9 mouse cellular contexts compared by ENCODE assay signal in genomic region chr10:122913393-122913792, GRCm38 (mm10).
DNase-seq lines count a peak whose midpoint lies in the region; ATAC-seq lines count a peak whose summit lies in the region.
"Had no signal": no experiment of that assay in that cellular context is flagged by ENCODE, and none has a peak within 500 bp of the region (broad histone marks: within the 10 kb centered on the region; RNA-seq: fewer than 3 reads in every experiment).

No protein-coding gene starts in this region.

- no peak overlapping the region for H3K4me2 ChIP-seq in kidney, embryonic 15.5 days
- H3K4me2 ChIP-seq in embryonic facial prominence, embryonic 15.5 days (replicated peaks): peak overlapping the region; percentile 31
- no peak overlapping the region for H3K4me2 ChIP-seq in hindbrain, embryonic 15.5 days
- H3K4me2 ChIP-seq in neural tube, embryonic 12.5 days (replicated peaks): no peak overlapping the region; the same call in 1 of the 2 replicates

- DNase-seq in kidney, postnatal 25 days: no peak
- DNase-seq in adipocyte (ENCODE audit: low spot score): no peak
- no peak for DNase-seq in left cerebral cortex, postnatal 10 days (ENCODE audit: extremely low spot score in 1 of 2, low spot score in 2 of 2)

- peaks cover 56% of the 10 kb centered on the region for H3K4me1 ChIP-seq in kidney, embryonic 15.5 days
- H3K4me1 ChIP-seq in embryonic facial prominence, embryonic 15.5 days: peaks cover 64% of the 10 kb centered on the region
- peaks cover 22% of the 10 kb centered on the region for H3K4me1 ChIP-seq in hindbrain, embryonic 15.5 days (replicated peaks)
- H3K4me1 ChIP-seq in neural tube, embryonic 12.5 days: peaks cover 25% of the 10 kb centered on the region

- H3K36me3 ChIP-seq in kidney, embryonic 15.5 days: no peaks in the 10 kb centered on the region
- no peaks in the 10 kb centered on the region for H3K36me3 ChIP-seq in embryonic facial prominence, embryonic 15.5 days
- no peaks in the 10 kb centered on the region for H3K36me3 ChIP-seq in hindbrain, embryonic 15.5 days
- H3K36me3 ChIP-seq in neural tube, embryonic 12.5 days: no peaks in the 10 kb centered on the region

- no peak overlapping the region for H3K9ac ChIP-seq in kidney, embryonic 15.5 days
- H3K9ac ChIP-seq in embryonic facial prominence, embryonic 15.5 days: no peak overlapping the region
- no peak overlapping the region for H3K9ac ChIP-seq in hindbrain, embryonic 15.5 days
- no peak overlapping the region for H3K9ac ChIP-seq in neural tube, embryonic 12.5 days

- WGBS in kidney, embryonic 15.5 days: 26% methylated on average over 11 of the region's 11 CpGs
- 17% methylated on average over 11 of the region's 11 CpGs for WGBS in embryonic facial prominence, embryonic 15.5 days
- WGBS in hindbrain, embryonic 15.5 days: 36% methylated on average over 11 of the region's 11 CpGs
- 54% methylated on average over 11 of the region's 11 CpGs for WGBS in neural tube, embryonic 12.5 days

- no peaks in the 10 kb centered on the region for H3K9me3 ChIP-seq in kidney, embryonic 15.5 days (replicated peaks)
- H3K9me3 ChIP-seq in embryonic facial prominence, embryonic 15.5 days (replicated peaks): no peaks in the 10 kb centered on the region
- no peaks in the 10 kb centered on the region for H3K9me3 ChIP-seq in hindbrain, embryonic 15.5 days
- H3K9me3 ChIP-seq in neural tube, embryonic 12.5 days: no peaks in the 10 kb centered on the region

- no peak overlapping the region for H3K4me3 ChIP-seq in kidney, embryonic 15.5 days (replicated peaks)
- H3K4me3 ChIP-seq in embryonic facial prominence, embryonic 15.5 days (replicated peaks): peak overlapping the region; percentile 4; the same call in 1 of the 2 replicates
- H3K4me3 ChIP-seq in hindbrain, embryonic 15.5 days: no peak overlapping the region
- H3K4me3 ChIP-seq in neural tube, embryonic 12.5 days: no peak overlapping the region
- H3K4me3 ChIP-seq: erythroblast, embryonic 14.5 days had no signal

- no peaks in the 10 kb centered on the region for H3K27me3 ChIP-seq in kidney, embryonic 15.5 days
- H3K27me3 ChIP-seq in embryonic facial prominence, embryonic 15.5 days: no peaks in the 10 kb centered on the region
- no peaks in the 10 kb centered on the region for H3K27me3 ChIP-seq in hindbrain, embryonic 15.5 days
- no peaks in the 10 kb centered on the region for H3K27me3 ChIP-seq in neural tube, embryonic 12.5 days (replicated peaks)

- no peak for ATAC-seq in kidney, embryonic 15.5 days (replicated peaks; ENCODE audit: low FRiP score)
- ATAC-seq in embryonic facial prominence, embryonic 15.5 days (ENCODE audit: insufficient number of reproducible peaks, low FRiP score, low TSS enrichment, low read depth): no peak
- ATAC-seq in hindbrain, embryonic 15.5 days (ENCODE audit: low FRiP score, low read depth): no peak
- no peak for ATAC-seq in neural tube, embryonic 12.5 days (ENCODE audit: low FRiP score, low read depth)
- no peak for ATAC-seq in monocyte, adult 5-6 weeks (replicated peaks; ENCODE audit: insufficient number of reproducible peaks, low FRiP score, low TSS enrichment, poor library complexity, severe bottlenecking)

- peak overlapping the region; percentile 94 for H3K27ac ChIP-seq in kidney, embryonic 15.5 days
- peak overlapping the region; percentile 99 for H3K27ac ChIP-seq in embryonic facial prominence, embryonic 15.5 days (replicated peaks)
- H3K27ac ChIP-seq in hindbrain, embryonic 15.5 days (replicated peaks): peak overlapping the region; percentile 80
- H3K27ac ChIP-seq in neural tube, embryonic 12.5 days: 0 out of 2 replicates have a peak overlapping the region, but pooled peaks have one; percentile 46

- intact Hi-C loops in left cerebral cortex, postnatal 10 days (cut with DNase I): loop anchor here (5.0 to 10.0 kb wide), 2 partner anchors 69 to 109 kb away; no protein-coding TSS in a partner anchor

Comparison
In these comparisons a context has a peak if more than half of its experiments do, and no peak if none do; other contexts are left out.
1. H3K27ac ChIP-seq: peak in every context shown above with its lines; median percentile 99 in embryonic facial prominence, embryonic 15.5 days; 94 in kidney, embryonic 15.5 days; 80 in hindbrain, embryonic 15.5 days; 46 in neural tube, embryonic 12.5 days.